Mouse (Mus musculus): Measurements from ENCODE around the gene Aff1. TPM values are rescaled to one million over a fixed set of nuclear protein-coding genes. Genes with fewer than 3 reads are reported as not detected.

The Aff1 gene
- polyA plus RNA-seq, 1 experiment, result 7.5 TPM

GRCm38 (mm10) chr5:103817754-103818153 is 125.6 kb downstream of the Aff1 start:
- 0% methylated on average over 1 of the region's 1 CpGs for WGBS
- DNase-seq (ENCODE audit: low read depth, low spot score), result no peak

- no peak for DNase-seq (ENCODE audit: low read depth, low spot score)
Measured at GRCm38 (mm10) chr5:103818602-103819001, 126.4 kb downstream of the Aff1 start.

GRCm38 (mm10) chr5:103819674-103820073 is 127.5 kb downstream of the Aff1 start:
- no peak for DNase-seq (ENCODE audit: low read depth, low spot score)
- 89% methylated on average over 1 of the region's 1 CpGs for WGBS

More at GRCm38 (mm10) chr5:103818602-103819001, 126.4 kb downstream of the Aff1 start:
- 68% methylated on average over 9 of the region's 9 CpGs for WGBS

- DNase-seq (ENCODE audit: low read depth, low spot score), result no peak
- 30% methylated on average over 9 of the region's 9 CpGs for WGBS
Measured at GRCm38 (mm10) chr5:103821062-103821461, 128.9 kb downstream of the Aff1 start.

GRCm38 (mm10) chr5:103821500-103822298 is 129.5 kb downstream of the Aff1 start:
- WGBS, result 30% methylated on average over 13 of the region's 13 CpGs
- DNase-seq (ENCODE audit: low read depth, low spot score), result no peak

- WGBS, result 77% methylated on average over 5 of the region's 5 CpGs
Measured at GRCm38 (mm10) chr5:103822949-103823348, 130.8 kb downstream of the Aff1 start.

GRCm38 (mm10) chr5:103828304-103828703 is 136.1 kb downstream of the Aff1 start:
- DNase-seq (ENCODE audit: low read depth, low spot score), result no peak
- WGBS, result 85% methylated on average over 21 of the region's 21 CpGs

More at GRCm38 (mm10) chr5:103822949-103823348, 130.8 kb downstream of the Aff1 start:
- no peak for DNase-seq (ENCODE audit: low read depth, low spot score)

- DNase-seq (ENCODE audit: low read depth, low spot score), result no peak
- 71% methylated on average over 8 of the region's 8 CpGs for WGBS
Measured at GRCm38 (mm10) chr5:103828729-103829128, 136.6 kb downstream of the Aff1 start.

- 89% methylated on average over 12 of the region's 12 CpGs for WGBS
Measured at GRCm38 (mm10) chr5:103829158-103829557, 137.0 kb downstream of the Aff1 start.

GRCm38 (mm10) chr5:103830886-103831285 is 138.7 kb downstream of the Aff1 start:
- 97% methylated on average over 1 of the region's 1 CpGs for WGBS
- DNase-seq (ENCODE audit: low read depth, low spot score), result no peak

More at GRCm38 (mm10) chr5:103829158-103829557, 137.0 kb downstream of the Aff1 start:
- DNase-seq (ENCODE audit: low read depth, low spot score), result no peak

- 80% methylated on average over 15 of the region's 15 CpGs for WGBS
- no peak for DNase-seq (ENCODE audit: low read depth, low spot score)
Measured at GRCm38 (mm10) chr5:103835471-103836147, 143.4 kb downstream of the Aff1 start.

GRCm38 (mm10) chr5:103836148-103836784 is 144.1 kb downstream of the Aff1 start:
- 68% methylated on average over 11 of the region's 11 CpGs for WGBS
- DNase-seq (ENCODE audit: low read depth, low spot score), result no peak

GRCm38 (mm10) chr5:103838550-103839264 is 146.5 kb downstream of the Aff1 start:
- DNase-seq (ENCODE audit: low read depth, low spot score), result no peak
- 73% methylated on average over 15 of the region's 15 CpGs for WGBS

GRCm38 (mm10) chr5:103839265-103839626 is 147.1 kb downstream of the Aff1 start:
- 59% methylated on average over 3 of the region's 3 CpGs for WGBS

GRCm38 (mm10) chr5:103843938-103844337 is 151.8 kb downstream of the Aff1 start:
- WGBS, result 66% methylated on average over 1 of the region's 1 CpGs
- DNase-seq (ENCODE audit: low read depth, low spot score), result no peak

More at GRCm38 (mm10) chr5:103839265-103839626, 147.1 kb downstream of the Aff1 start:
- no peak for DNase-seq (ENCODE audit: low read depth, low spot score)

- WGBS, result 90% methylated on average over 19 of the region's 19 CpGs
- no peak for DNase-seq (ENCODE audit: low read depth, low spot score)
Measured at GRCm38 (mm10) chr5:103845418-103846153, 153.4 kb downstream of the Aff1 start.

- 87% methylated on average over 10 of the region's 10 CpGs for WGBS
- no peak for DNase-seq (ENCODE audit: low read depth, low spot score)
Measured at GRCm38 (mm10) chr5:103846154-103846551, 154.0 kb downstream of the Aff1 start.

- no peak for DNase-seq (ENCODE audit: low read depth, low spot score)
Measured at GRCm38 (mm10) chr5:103846609-103847008, 154.4 kb downstream of the Aff1 start.

GRCm38 (mm10) chr5:103848546-103848945 is 156.4 kb downstream of the Aff1 start:
- no peak for DNase-seq (ENCODE audit: low read depth, low spot score)
- WGBS, result 85% methylated on average over 8 of the region's 8 CpGs

More at GRCm38 (mm10) chr5:103846609-103847008, 154.4 kb downstream of the Aff1 start:
- 74% methylated on average over 5 of the region's 5 CpGs for WGBS

All from large intestine, adult 2 months (tissue).